Mouse (Mus musculus) cerebellum, adult 8-10 months (tissue): ENCODE results near the gene Col4a3.
A peak's percentile ranks its signal among the peaks of the same experiment; 100 is the strongest.

Experiments used
- DNase-seq: peaks from one replicate; pipeline ENCODE4 v3.0.0; 2022

Col4a3 gene

GRCm38 (mm10) chr1:82686866-82687265 lies 100.1 kb downstream of the Col4a3 start:
- DNase-seq = no peak

GRCm38 (mm10) chr1:82687931-82688330 lies 101.2 kb downstream of the Col4a3 start:
- no peak for DNase-seq

- DNase-seq = no peak
Observed at GRCm38 (mm10) chr1:82695915-82696314, 109.2 kb downstream of the Col4a3 start.

- DNase-seq = no peak
Observed at GRCm38 (mm10) chr1:82717816-82718512, 131.2 kb downstream of the Col4a3 start.

GRCm38 (mm10) chr1:82724339-82725025 lies 137.8 kb downstream of the Col4a3 start, which contains the start of gene Mff:
Gene Mff (plus strand): TSS chr1:82724890.
- DNase-seq = peak; percentile 92

GRCm38 (mm10) chr1:82725026-82725874 lies 138.5 kb downstream of the Col4a3 start:
- no peak for DNase-seq

- no peak for DNase-seq
Observed at GRCm38 (mm10) chr1:82725875-82726185, 139.1 kb downstream of the Col4a3 start.

- DNase-seq = no peak
Observed at GRCm38 (mm10) chr1:82726482-82726881, 139.8 kb downstream of the Col4a3 start.

GRCm38 (mm10) chr1:82733357-82733756 lies 146.6 kb downstream of the Col4a3 start:
- no peak for DNase-seq

- no peak for DNase-seq
Observed at GRCm38 (mm10) chr1:82738066-82738465, 151.3 kb downstream of the Col4a3 start.

GRCm38 (mm10) chr1:82741539-82741938 lies 154.8 kb downstream of the Col4a3 start:
- no peak for DNase-seq

- no peak for DNase-seq
Observed at GRCm38 (mm10) chr1:82743962-82744361, 157.2 kb downstream of the Col4a3 start.

GRCm38 (mm10) chr1:82746408-82746807 lies 159.7 kb downstream of the Col4a3 start:
- DNase-seq = no peak

GRCm38 (mm10) chr1:82747714-82748452 lies 161.2 kb downstream of the Col4a3 start:
- DNase-seq = no peak

- DNase-seq = no peak
Observed at GRCm38 (mm10) chr1:82759520-82759919, 172.8 kb downstream of the Col4a3 start.

GRCm38 (mm10) chr1:82761454-82762169 lies 174.9 kb downstream of the Col4a3 start:
- no peak for DNase-seq

GRCm38 (mm10) chr1:82762274-82762673 lies 175.6 kb downstream of the Col4a3 start:
- no peak for DNase-seq

GRCm38 (mm10) chr1:82766227-82766626 lies 179.5 kb downstream of the Col4a3 start:
- DNase-seq = no peak

- no peak for DNase-seq
Observed at GRCm38 (mm10) chr1:82766641-82767040, 179.9 kb downstream of the Col4a3 start.

GRCm38 (mm10) chr1:82768269-82768668 lies 181.5 kb downstream of the Col4a3 start, which contains the start of gene Tm4sf20:
Gene Tm4sf20 (minus strand): TSS chr1:82768461.
- DNase-seq = no peak

- DNase-seq = no peak
Observed at GRCm38 (mm10) chr1:82771022-82771586, 184.4 kb downstream of the Col4a3 start, which contains the start of gene Gm47791. Gene Gm47791 (minus strand): TSS chr1:82771243.
